Mouse (Mus musculus): Measurements from ENCODE around the gene Bcl11b.
A peak's percentile ranks its signal among the peaks of the same experiment; 100 is the strongest.

The Bcl11b gene

GRCm38 (mm10) chr12:108003483-108003882, at the start of gene Bcl11b:
Gene Bcl11b, minus strand, starts transcription at chr12:108003602.
- DNase-seq = no peak

- DNase-seq = no peak
Observed at GRCm38 (mm10) chr12:108050996-108051395, 47.6 kb upstream of the Bcl11b start.

GRCm38 (mm10) chr12:108049625-108050024, 46.2 kb upstream of the Bcl11b start:
- DNase-seq = no peak

GRCm38 (mm10) chr12:108042239-108042571, 38.8 kb upstream of the Bcl11b start:
- DNase-seq = peak; percentile 21 to 29

GRCm38 (mm10) chr12:108041571-108042238, 38.3 kb upstream of the Bcl11b start:
- peak; percentile 67 to 88 for DNase-seq

- DNase-seq = no peak
Observed at GRCm38 (mm10) chr12:108037446-108037845, 34.0 kb upstream of the Bcl11b start.

- peak; percentile 84 to 90 for DNase-seq
Observed at GRCm38 (mm10) chr12:108035412-108036078, 32.1 kb upstream of the Bcl11b start.

- DNase-seq = no peak
Observed at GRCm38 (mm10) chr12:108022835-108023615, 19.6 kb upstream of the Bcl11b start.

GRCm38 (mm10) chr12:108012003-108012402, 8.6 kb upstream of the Bcl11b start:
- no peak for DNase-seq

GRCm38 (mm10) chr12:108010346-108010745, 6.9 kb upstream of the Bcl11b start:
- no peak for DNase-seq

- no peak for DNase-seq
Observed at GRCm38 (mm10) chr12:108009156-108009555, 5.8 kb upstream of the Bcl11b start.

GRCm38 (mm10) chr12:108005816-108006626, 2.6 kb upstream of the Bcl11b start:
- peak; percentile 49 to 71 for DNase-seq

- no peak for DNase-seq
Observed at GRCm38 (mm10) chr12:108005488-108005800, 2.0 kb upstream of the Bcl11b start.

GRCm38 (mm10) chr12:108004701-108005487, 1.5 kb upstream of the Bcl11b start:
- no peak for DNase-seq

- DNase-seq = peak; percentile 56 to 72
Observed at GRCm38 (mm10) chr12:108003928-108004327, 526 bp upstream of the Bcl11b start.

- no peak for DNase-seq
Observed at GRCm38 (mm10) chr12:108002436-108003189, 789 bp downstream of the Bcl11b start.

GRCm38 (mm10) chr12:108001652-108002340, 1.6 kb downstream of the Bcl11b start:
- DNase-seq = no peak

GRCm38 (mm10) chr12:108000715-108001080, 2.7 kb downstream of the Bcl11b start:
- DNase-seq = no peak

GRCm38 (mm10) chr12:107999751-108000714, 3.4 kb downstream of the Bcl11b start:
- DNase-seq = no peak

GRCm38 (mm10) chr12:107998746-107999145, 4.7 kb downstream of the Bcl11b start:
- peak; percentile 63 to 89 for DNase-seq
